Mouse (Mus musculus): ENCODE data around the gene Ulk1. TPM values are rescaled to one million over a fixed set of nuclear protein-coding genes. Genes with fewer than 3 reads are reported as not detected.
"Not testable (repeated sequence)": the region's sequence is repeated elsewhere in the genome, so short reads cannot be mapped to it uniquely, and the experiment has no call there.

Gene Ulk1
- polyA plus RNA-seq, 1 experiment from 2014 or later: 18.6 TPM

GRCm38 (mm10) chr5:110779998-110780760 is 29.7 kb downstream of the Ulk1 start, which contains the start of gene Pus1:
Gene Pus1 (minus strand): TSS chr5:110780659.
- under 1% methylated on average over 57 of the region's 57 CpGs for WGBS
- peak; percentile 83 for ATAC-seq (ENCODE audit: insufficient number of reproducible peaks, low FRiP score, low TSS enrichment, low read depth)
- Histone ChIP-seq H3K4me1 (peaks cover 14% of the 10 kb centered on the region), H3K36me3 (peaks cover 30% of the 10 kb centered on the region), H3K4me2 (replicated peaks) (peak within 1 kb of the TSS; percentile 81), H3K4me3 (replicated peaks) (peak within 1 kb of the TSS; percentile 66), H3K9ac (peak within 1 kb of the TSS; percentile 65), H3K9me3 (replicated peaks) (no peaks in the 10 kb centered on the region), H3K27ac (replicated peaks) (peak within 1 kb of the TSS; percentile 68), H3K27me3 (no peaks in the 10 kb centered on the region)

GRCm38 (mm10) chr5:110779276-110779997 is 30.5 kb downstream of the Ulk1 start:
- H3K27ac ChIP-seq (replicated peaks): no peak overlapping the region

GRCm38 (mm10) chr5:110778263-110778662 is 31.6 kb downstream of the Ulk1 start:
- Histone ChIP-seq H3K4me1 (peaks cover 14% of the 10 kb centered on the region), H3K27me3 (no peaks in the 10 kb centered on the region), H3K27ac (replicated peaks) (no peak overlapping the region), H3K36me3 (peaks cover 45% of the 10 kb centered on the region), H3K9ac (no peak overlapping the region), H3K4me2 (replicated peaks) (no peak overlapping the region), H3K4me3 (replicated peaks) (no peak overlapping the region), H3K9me3 (replicated peaks) (no peaks in the 10 kb centered on the region)
- ATAC-seq (ENCODE audit: insufficient number of reproducible peaks, low FRiP score, low TSS enrichment, low read depth): no peak
- WGBS: 84% methylated on average over 12 of the region's 12 CpGs

More at GRCm38 (mm10) chr5:110779276-110779997, 30.5 kb downstream of the Ulk1 start:
- Histone ChIP-seq H3K27me3 (no peaks in the 10 kb centered on the region), H3K9me3 (replicated peaks) (no peaks in the 10 kb centered on the region), H3K36me3 (peaks cover 37% of the 10 kb centered on the region), H3K4me1 (peaks cover 14% of the 10 kb centered on the region), H3K4me2 (replicated peaks) (peak overlapping the region; percentile 81), H3K9ac (peak overlapping the region; percentile 65), H3K4me3 (replicated peaks) (peak overlapping the region; percentile 66)
- no peak for ATAC-seq (ENCODE audit: insufficient number of reproducible peaks, low FRiP score, low TSS enrichment, low read depth)
- WGBS: 16% methylated on average over 15 of the region's 15 CpGs

GRCm38 (mm10) chr5:110776141-110776540 is 33.8 kb downstream of the Ulk1 start:
- Histone ChIP-seq H3K9ac (no peak overlapping the region), H3K4me3 (replicated peaks) (no peak overlapping the region), H3K4me1 (peaks cover 11% of the 10 kb centered on the region), H3K27me3 (no peaks in the 10 kb centered on the region), H3K36me3 (peaks cover 54% of the 10 kb centered on the region), H3K27ac (replicated peaks) (no peak overlapping the region), H3K9me3 (replicated peaks) (no peaks in the 10 kb centered on the region), H3K4me2 (replicated peaks) (no peak overlapping the region)
- WGBS: 79% methylated on average over 2 of the region's 2 CpGs
- ATAC-seq (ENCODE audit: insufficient number of reproducible peaks, low FRiP score, low TSS enrichment, low read depth): no peak

GRCm38 (mm10) chr5:110774511-110774910 is 35.4 kb downstream of the Ulk1 start:
- no peak overlapping the region for H3K4me3 ChIP-seq (replicated peaks)
- H3K27ac ChIP-seq (replicated peaks): no peak overlapping the region
- H3K4me2 ChIP-seq (replicated peaks): no peak overlapping the region
- H3K9me3 ChIP-seq (replicated peaks): no peaks in the 10 kb centered on the region
- WGBS: 94% methylated on average over 11 of the region's 11 CpGs
- peaks cover 8% of the 10 kb centered on the region for H3K4me1 ChIP-seq
- no peak for ATAC-seq (ENCODE audit: insufficient number of reproducible peaks, low FRiP score, low TSS enrichment, low read depth)
- H3K9ac ChIP-seq: no peak overlapping the region
- no peaks in the 10 kb centered on the region for H3K27me3 ChIP-seq
- peaks cover 54% of the 10 kb centered on the region for H3K36me3 ChIP-seq

- H3K9me3 ChIP-seq (replicated peaks); H3K4me2 ChIP-seq (replicated peaks); H3K27ac ChIP-seq (replicated peaks); ATAC-seq (ENCODE audit: insufficient number of reproducible peaks, low FRiP score, low TSS enrichment, low read depth); H3K4me3 ChIP-seq (replicated peaks); H3K9ac ChIP-seq; H3K27me3 ChIP-seq: not testable (repeated sequence)
- Histone ChIP-seq H3K36me3 (peaks cover 50% of the 10 kb centered on the region), H3K4me1 (peaks cover 19% of the 10 kb centered on the region)
- 92% methylated on average over 9 of the region's 10 CpGs for whole genome bisulfite sequencing
Measured at GRCm38 (mm10) chr5:110772945-110773344, 37.0 kb downstream of the Ulk1 start.

GRCm38 (mm10) chr5:110770448-110771158 is 39.3 kb downstream of the Ulk1 start, which contains the start of gene Ep400:
Gene Ep400 (minus strand): TSS chr5:110770717.
- under 1% methylated on average over 83 of the region's 83 CpGs for WGBS
- peak within 1 kb of the TSS; percentile 76 for H3K9ac ChIP-seq

GRCm38 (mm10) chr5:110770031-110770445 is 39.9 kb downstream of the Ulk1 start:
- peaks cover 19% of the 10 kb centered on the region for H3K4me1 ChIP-seq
- peak; percentile 37 for ATAC-seq (ENCODE audit: insufficient number of reproducible peaks, low FRiP score, low TSS enrichment, low read depth)
- peak overlapping the region; percentile 95 for H3K27ac ChIP-seq (replicated peaks)
- WGBS: under 1% methylated on average over 46 of the region's 58 CpGs
- no peaks in the 10 kb centered on the region for H3K9me3 ChIP-seq (replicated peaks)
- peak overlapping the region; percentile 68 for H3K4me2 ChIP-seq (replicated peaks)
- H3K36me3 ChIP-seq: peaks cover 23% of the 10 kb centered on the region
- peak overlapping the region; percentile 76 for H3K9ac ChIP-seq
- H3K4me3 ChIP-seq (replicated peaks): peak overlapping the region; percentile 90
- no peaks in the 10 kb centered on the region for H3K27me3 ChIP-seq

More at GRCm38 (mm10) chr5:110770448-110771158, 39.3 kb downstream of the Ulk1 start, which contains the start of gene Ep400:
- H3K36me3 ChIP-seq: peaks cover 29% of the 10 kb centered on the region
- no peaks in the 10 kb centered on the region for H3K9me3 ChIP-seq (replicated peaks)
- no peaks in the 10 kb centered on the region for H3K27me3 ChIP-seq
- H3K27ac ChIP-seq (replicated peaks): peak within 1 kb of the TSS; percentile 95
- H3K4me1 ChIP-seq: peaks cover 19% of the 10 kb centered on the region
- peak within 1 kb of the TSS; percentile 90 for H3K4me3 ChIP-seq (replicated peaks)
- ATAC-seq (ENCODE audit: insufficient number of reproducible peaks, low FRiP score, low TSS enrichment, low read depth): peak; percentile 98
- H3K4me2 ChIP-seq (replicated peaks): peak within 1 kb of the TSS; percentile 68

- Histone ChIP-seq H3K27ac (replicated peaks) (no peak overlapping the region), H3K4me3 (replicated peaks) (peak overlapping the region; percentile 90), H3K9ac (peak overlapping the region; percentile 76), H3K9me3 (replicated peaks) (no peaks in the 10 kb centered on the region), H3K36me3 (peaks cover 16% of the 10 kb centered on the region), H3K4me1 (peaks cover 19% of the 10 kb centered on the region), H3K27me3 (no peaks in the 10 kb centered on the region), H3K4me2 (replicated peaks) (peak overlapping the region; percentile 68)
- WGBS: 47% methylated on average over 4 of the region's 4 CpGs
- ATAC-seq (ENCODE audit: insufficient number of reproducible peaks, low FRiP score, low TSS enrichment, low read depth): no peak
Measured at GRCm38 (mm10) chr5:110769272-110769671, 40.6 kb downstream of the Ulk1 start.

- no peaks in the 10 kb centered on the region for H3K9me3 ChIP-seq (replicated peaks)
- no peak for ATAC-seq (ENCODE audit: insufficient number of reproducible peaks, low FRiP score, low TSS enrichment, low read depth)
- H3K9ac ChIP-seq: no peak overlapping the region
- H3K36me3 ChIP-seq: no peaks in the 10 kb centered on the region
- no peak overlapping the region for H3K4me3 ChIP-seq (replicated peaks)
- H3K4me2 ChIP-seq (replicated peaks): no peak overlapping the region
- WGBS: 92% methylated on average over 8 of the region's 8 CpGs
- H3K27ac ChIP-seq (replicated peaks): no peak overlapping the region
- H3K27me3 ChIP-seq: no peaks in the 10 kb centered on the region
- peaks cover 9% of the 10 kb centered on the region for H3K4me1 ChIP-seq
Measured at GRCm38 (mm10) chr5:110763890-110764289, 46.0 kb downstream of the Ulk1 start.

- Histone ChIP-seq H3K4me3 (replicated peaks) (no peak overlapping the region), H3K9me3 (replicated peaks) (no peaks in the 10 kb centered on the region), H3K4me2 (replicated peaks) (no peak overlapping the region), H3K27ac (replicated peaks) (no peak overlapping the region), H3K9ac (no peak overlapping the region), H3K27me3 (no peaks in the 10 kb centered on the region), H3K4me1 (no peaks in the 10 kb centered on the region), H3K36me3 (peaks cover 16% of the 10 kb centered on the region; the same call in 1 of the 2 replicates)
- no peak for ATAC-seq (ENCODE audit: insufficient number of reproducible peaks, low FRiP score, low TSS enrichment, low read depth)
- WGBS: 93% methylated on average over 1 of the region's 1 CpGs
Measured at GRCm38 (mm10) chr5:110745021-110745420, 64.9 kb downstream of the Ulk1 start.
